Mouse (Mus musculus): ENCODE results near the gene Fbxw5. TPM values are rescaled to one million over a fixed set of nuclear protein-coding genes. Genes with fewer than 3 reads are reported as not detected.

Fbxw5 gene
- polyA plus RNA-seq (2017; shearing (Covaris generic)), result 10 to 100 TPM; 49.1 to 88.0 (median 76.8) TPM

DNA sequence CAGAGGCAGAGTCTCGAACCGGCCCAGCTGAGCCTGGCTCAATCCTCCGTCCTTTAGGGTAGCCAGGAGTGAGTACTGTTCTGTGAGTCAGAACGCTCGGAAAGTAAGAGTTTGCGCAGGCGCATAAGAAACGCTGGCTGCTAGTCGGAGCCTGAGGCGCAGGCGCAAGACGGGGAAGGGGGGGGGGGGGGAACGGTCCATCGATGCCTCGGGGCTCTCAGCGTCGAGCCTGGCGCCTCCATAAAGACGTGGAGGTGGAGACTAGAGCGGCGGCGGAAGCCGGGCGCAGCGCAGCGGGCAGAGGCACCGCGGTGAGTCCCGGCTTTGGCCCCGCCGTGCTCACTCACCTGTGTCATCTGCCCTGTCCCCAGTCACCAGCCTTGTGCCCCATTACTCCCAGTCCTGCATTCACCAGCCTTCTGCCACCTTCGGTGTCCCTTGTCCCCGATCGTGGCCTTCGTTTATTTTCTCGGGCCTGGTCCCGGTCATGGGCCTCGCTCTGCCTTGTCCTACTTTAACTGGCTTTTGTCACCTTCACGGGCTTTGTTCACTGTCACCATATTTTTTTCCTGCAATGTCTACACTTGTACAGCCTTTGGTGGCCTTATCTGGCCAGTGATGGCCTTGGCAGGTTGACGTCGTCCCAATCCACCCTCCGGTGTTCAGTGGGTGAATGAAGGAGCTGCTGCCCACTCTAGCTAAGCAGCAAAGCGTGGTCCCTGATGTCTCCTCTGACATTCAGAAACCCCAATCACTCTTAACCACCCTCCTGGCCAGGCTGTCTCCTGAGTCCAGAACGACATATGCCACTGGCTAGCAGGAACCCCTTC, at the start of gene Fbxw5:
Gene Fbxw5, plus strand, starts transcription at position 175 of the 830 bp plus-strand sequence.
- ATAC-seq, result peak; percentile 91

DNA sequence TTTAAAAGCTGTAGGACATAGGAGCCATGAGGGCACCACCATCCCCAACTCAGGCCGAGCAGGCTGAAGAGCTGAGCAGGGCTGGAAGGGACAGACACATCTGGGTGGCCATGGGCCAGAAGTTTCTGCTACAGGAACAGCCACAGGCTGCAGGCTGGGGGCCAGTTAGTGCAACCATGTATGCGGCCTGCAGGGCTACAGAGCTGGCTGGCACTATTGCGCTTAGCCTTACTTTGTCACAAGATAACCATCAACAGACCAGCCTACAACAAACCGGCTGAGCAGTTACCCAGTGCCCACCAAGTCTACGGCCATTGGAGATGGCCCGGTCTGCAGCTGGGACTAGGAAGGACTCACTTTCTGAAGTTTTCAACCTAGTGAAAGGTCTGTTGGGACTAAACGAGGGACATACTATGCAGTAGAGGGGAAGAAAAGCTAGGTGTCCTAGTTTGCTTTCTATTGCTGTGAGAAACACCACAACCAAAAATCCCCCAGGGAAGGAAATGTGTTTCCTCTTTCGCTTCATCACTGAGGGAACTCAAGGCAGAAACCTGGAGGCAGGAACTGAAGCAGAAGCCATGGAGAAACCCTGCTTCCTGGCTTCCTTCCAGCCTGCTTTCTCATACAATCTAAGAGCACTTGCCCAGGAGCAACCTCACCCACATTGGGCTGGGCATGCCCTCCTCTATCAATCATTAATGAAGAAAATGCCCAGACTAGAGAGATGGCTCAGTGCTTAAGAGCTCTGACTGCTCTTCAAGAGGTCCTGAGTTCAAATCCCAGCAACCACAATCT, 49.5 kb upstream of the Fbxw5 start:
- no peak for ATAC-seq

DNA sequence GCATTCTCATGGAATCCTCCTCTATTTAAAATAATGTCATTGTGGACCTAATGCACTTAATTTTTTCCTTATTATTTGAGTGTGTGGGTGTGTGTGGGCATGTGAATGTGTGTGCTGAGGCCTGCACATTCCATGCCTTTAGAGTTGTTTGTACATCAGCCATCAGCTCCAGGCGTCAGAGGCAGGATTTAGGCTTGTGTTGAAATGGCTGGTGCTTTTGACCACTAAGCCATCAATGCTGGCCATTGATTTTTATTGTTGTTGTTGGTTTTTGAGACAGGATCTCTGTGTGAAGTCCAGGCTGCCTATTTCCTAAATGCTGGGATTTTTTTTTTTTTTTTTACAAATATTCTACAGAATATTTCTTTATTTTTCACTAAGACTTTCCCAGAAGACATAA, 47.6 kb upstream of the Fbxw5 start:
- ATAC-seq, result no peak

DNA sequence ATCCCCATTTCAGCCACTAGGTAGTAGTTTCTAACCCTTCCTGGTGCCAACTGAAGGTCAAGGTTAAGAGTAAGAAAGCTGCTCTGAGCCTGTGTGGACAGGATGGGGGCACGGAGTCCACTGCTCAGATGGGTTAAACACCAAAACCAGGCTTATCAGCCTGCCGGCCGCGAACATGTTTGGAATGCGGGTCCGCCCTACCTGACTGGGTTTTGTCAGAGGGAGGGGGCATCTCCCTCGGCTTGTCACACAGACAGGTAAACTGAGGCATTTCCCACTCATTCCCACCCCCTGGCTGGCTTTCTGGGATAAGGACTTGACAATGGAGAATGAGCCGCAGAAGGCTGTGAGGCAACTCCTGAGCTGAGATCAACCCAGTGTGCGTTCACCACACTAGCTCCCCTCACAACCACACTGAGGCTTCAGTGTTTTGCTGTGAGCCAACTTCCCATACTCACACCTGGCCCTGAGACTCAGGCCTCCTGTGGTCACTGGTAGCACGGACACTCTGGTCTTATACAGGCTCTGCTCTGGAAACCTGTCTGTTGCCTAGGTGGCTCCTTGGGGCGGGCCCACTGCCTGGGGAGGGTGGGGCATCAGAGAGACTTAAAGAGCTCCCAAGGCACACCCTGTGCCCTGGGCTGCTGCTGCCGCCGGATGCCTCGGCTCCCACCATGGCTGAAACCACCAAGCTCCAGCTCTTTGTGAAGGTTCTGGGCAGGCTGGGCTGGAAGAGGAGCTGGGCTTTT, 44.2 kb upstream of the Fbxw5 start, which contains the start of gene Clic3:
Gene Clic3, plus strand, starts transcription at position 634 of the 749 bp plus-strand sequence.
- ATAC-seq, result no peak

DNA sequence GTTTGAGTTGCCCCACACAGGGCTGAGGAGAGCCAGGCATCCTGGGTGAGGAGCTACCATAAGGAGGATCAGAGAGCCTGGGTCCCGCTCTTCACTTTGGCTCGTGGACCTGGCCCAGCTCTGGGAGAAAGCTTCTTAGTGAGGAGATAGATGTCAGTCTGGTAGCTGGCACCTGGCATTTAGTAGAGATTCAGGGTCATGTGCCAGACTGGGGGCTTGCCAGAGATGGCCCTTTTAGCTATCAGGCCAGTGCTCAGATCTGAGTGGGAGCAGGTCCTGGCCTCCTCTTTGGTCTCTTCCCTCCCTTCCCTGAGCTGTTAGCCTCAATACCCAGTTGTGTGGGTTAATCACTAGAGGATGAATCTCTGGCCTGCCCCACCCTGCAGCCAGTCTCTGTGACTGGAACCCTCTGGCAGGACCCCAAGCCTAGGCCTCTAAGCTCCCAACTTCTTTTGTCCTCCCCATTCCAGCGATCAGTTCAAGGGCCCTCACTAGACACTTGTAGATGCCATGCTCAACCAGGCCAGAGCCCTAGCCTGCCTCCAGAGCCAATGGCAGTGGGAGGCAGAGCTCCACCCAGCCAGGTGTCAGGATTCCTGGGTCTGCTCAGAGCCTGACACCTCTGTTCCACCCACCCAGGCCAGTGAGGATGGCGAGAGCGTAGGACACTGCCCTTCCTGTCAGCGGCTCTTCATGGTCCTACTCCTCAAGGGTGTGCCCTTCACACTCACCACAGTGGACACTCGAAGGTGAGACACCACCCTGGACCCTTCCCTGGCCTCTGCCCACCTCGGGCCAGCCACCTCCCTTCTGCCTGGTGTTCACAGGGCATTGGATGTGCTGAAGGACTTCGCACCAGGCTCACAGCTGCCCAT, 43.3 kb upstream of the Fbxw5 start:
- no peak for ATAC-seq

DNA sequence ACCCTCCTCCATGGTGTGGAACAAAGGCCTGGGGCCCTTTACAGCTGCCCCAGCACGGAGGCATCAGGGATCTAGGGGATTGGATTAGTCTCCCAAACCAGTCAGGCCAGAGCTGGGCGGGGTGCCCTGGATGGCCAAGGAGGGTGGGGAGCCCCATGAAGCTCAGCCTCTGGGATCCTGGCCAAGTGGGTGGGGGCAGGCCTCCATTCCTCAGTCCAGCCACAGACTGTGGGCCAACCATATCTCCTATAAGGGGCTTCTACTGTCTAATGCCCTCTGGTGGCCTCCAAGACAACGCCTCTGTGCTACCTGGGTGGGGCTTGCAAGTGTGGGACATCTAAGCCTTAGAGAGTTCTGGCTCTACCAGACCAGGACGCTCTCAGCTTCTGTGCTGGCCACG, 41.6 kb upstream of the Fbxw5 start:
- no peak for ATAC-seq

DNA sequence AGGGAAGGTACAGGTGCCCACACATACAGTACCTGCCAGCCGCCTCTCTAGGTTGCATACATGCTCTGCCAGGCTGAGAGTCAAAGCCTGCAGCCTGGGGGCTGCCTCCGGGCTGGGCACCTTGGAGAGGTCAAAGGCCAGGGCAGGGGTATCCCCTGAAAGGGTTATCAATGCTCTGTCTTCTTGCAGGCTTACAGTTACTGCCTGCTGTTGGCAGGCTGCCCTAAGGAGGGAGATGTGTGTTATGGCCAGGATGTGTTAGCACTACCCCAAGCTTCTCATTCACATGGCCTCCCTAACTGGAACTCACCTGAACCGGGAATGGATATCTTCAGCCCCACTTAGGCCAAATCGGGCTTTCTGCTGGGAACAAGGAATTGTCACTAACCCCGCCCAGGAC, 40.4 kb upstream of the Fbxw5 start:
- no peak for ATAC-seq

DNA sequence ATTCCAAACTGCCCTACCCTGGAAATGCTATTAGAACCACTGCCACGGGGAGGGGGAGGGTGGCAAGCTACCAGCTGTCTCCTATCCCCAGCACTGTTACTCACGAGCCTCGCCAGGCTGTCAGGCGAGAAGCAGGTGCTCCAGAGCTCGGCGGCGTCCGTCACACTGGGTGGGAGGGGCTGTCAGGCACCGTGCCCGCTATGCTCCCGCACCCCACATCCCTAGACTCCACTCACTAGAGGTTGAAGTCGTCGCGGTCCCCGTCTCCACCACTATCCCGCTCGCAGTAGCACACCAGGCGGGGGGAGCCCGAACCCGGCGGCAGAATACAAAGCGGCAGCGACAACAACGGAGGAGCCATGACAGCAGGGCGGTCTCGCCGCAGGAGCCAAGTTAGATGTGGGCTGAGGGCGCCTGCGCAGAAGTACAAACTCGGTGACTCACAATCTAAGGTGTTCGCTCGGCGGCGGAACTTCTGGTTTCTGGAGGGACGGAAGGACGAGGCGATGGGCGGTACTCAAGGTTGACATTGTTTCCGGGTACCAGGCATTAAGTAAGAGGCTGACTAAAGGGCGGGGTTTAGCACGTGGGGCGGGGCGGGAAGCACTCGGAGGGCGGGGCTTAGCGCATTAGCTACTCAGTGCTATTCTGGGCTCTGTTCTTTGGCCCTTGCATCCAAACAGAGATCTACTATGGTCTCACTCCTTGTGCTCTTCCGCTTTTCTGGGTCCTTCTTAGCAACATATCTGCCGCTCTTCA, 39.8 kb upstream of the Fbxw5 start, which contains the start of gene Paxx:
Gene Paxx, minus strand, starts transcription at position 544 of the 759 bp plus-strand sequence.
- peak; percentile 88 for ATAC-seq

DNA sequence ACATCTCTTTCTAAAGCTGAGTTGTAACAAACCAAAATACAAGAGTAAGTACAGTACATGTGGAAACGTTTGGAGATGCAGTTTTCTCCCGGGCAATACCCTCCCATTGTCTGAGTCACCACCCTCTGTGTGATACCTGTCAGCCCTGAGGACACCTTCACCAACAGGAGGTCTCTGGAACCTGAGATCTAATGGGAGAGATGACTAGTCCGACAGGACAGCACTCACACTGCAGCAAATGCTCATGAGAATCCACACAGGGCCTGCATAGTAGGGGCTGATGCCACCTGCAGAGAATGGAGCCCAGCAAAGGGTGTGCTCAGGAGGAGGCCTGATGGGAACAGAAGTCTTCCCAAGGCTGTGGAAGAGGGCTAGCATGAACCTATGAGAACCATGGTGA, 39.1 kb upstream of the Fbxw5 start:
- ATAC-seq, result no peak

DNA sequence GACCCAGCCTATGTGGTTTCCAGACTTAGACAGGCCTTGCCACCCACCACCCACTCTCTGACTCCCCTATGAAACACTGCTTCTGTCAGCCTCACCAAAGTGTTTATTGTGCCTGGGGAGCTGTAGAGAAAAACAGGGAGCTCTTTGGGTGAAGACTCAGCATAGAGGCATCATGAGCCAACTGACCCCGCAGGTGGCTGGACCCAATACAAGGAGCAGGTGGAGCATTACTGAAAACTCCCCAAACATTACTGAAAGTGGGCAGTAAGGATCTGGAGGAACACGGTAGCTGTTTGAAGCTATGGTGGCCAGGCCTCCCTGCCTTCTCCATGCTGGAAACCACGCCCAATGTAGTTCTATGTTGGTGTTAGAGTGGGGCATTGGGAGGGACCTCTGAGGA, 36.9 kb upstream of the Fbxw5 start:
- no peak for ATAC-seq

DNA sequence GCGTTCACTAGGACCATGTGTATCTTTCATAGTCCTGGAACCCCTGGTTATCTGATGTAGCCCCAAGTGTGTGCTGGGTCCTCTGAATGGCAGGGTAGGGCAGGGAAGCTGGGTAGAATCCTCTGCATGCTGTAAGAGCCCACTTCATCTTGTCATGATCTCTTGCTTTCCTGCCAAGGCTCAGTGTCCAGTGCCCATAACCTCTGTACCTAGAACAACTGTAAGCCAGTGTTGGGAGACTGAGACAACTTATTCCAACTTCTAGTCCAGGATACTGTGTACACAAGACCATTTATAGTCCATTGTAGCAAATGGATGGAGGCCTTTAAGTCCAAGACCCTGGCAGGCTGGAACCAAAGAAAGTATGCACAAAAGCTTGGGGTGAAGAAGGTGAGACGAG, 35.3 kb upstream of the Fbxw5 start:
- ATAC-seq, result no peak

DNA sequence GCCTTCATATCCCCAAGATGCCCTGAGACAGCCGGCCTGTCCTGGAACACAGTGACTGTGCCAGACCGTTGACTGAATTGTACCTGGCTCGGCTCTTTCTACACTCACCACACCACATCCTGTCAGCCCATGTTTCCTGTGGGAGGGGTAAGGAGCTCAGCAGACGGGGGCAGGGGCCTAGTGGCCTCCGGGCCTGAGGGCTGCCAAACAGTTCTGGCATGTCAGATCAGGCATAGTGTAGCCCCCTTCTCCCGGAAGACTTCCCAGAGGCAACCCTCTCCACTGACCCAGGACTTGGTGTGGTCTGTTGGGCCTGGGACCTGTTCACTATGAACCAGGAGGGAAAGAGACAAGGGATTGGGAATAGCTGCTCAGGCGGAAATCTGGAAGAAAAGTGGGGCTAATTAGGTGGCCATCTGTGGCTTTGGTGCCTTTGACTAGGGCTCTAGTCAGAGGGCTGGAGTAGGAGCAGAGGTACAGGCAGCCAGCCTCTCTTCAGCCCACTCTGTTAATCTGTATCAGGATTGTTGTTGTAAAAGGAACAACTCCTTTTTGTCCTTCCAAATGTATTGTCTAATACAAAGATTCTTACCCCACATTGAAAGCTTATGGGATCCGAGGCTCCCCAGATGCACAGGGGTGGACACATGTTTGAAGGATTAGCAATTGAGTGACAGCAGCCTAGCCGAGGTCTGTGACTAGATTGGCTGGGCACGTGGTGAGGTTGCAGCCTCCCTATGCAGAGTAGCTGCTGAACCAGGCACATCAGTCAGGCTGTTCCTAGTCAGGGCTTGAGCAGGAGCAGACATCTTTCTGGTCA, 34.5 kb upstream of the Fbxw5 start:
- peak; percentile 87 for ATAC-seq

DNA sequence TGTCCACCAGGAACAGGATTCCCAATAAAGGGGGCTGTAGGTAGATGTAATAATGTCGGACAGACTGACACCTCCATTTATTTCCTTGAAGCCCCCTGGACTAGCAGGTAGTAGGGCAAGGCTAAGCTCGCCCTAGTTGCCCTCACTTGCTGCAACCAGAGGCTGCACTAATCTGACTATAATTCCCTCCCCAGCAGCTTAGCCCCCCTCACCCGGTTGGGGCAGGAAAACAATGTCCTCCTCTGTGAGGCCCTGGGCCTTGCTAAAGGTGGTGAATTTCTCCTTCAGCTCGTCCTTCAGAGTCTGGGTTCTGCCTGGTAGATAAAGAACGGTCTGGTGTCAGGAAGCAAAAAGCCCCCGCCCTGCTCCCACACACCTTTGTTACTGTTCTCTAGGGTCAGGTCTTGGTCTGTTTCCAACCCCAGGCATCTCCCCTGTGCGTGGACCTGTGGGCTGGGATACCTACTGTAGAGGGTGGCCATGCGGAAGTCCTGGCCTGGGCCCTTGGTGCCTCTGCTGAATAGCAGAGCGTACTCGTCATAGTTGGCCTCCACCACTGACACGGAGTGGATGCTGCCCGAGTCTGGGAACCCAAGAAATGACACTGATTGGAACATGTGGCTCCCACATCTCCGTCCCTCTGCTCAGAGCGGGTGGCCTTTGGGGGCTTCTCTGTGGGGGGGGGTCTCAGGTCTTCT, 32.8 kb upstream of the Fbxw5 start:
- no peak for ATAC-seq

DNA sequence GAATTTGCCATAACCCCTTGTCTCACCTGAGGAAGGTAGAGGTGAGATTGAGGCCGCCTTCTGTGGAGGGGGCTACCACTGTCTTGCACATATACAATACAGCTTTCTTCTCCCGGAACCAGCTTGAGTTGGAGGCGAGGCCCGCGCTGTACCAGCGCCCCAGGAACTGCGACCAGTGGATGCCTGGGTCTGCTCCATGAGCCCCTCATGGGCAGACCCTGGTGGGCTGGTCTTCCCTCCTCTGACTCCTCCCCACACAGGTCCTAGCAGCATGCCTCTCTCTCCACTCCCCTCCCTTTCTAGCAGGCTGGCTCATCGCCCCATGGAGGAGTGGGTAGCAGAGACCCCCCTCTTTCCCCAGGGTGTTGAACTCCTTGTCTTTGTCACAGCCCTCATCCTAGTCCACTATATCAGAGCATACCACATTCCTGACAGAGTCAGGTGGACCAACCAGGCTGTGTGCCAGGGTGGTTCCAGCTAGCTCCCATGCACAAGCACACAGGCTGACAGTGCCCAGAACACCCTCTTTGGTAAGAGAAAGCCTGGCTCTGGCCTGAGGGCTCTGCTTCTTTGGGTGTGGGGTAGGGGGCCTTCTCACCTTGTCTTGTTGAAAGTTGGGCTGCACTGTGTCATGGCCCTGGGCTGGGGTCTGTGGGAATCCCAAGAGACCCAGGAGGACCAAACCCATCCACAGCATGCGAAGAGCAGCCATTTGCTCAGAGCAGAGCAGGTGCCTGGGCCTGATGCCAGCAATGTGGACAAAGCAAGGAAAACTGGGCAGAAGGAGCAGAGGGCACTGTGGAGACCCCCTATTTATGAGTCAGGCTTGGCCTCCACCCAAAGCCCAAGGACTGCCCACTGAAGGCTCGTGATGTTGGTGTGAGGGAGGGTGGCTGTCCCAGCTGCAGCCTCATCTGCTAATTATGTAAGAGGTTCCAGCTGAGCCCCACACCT, 31.3 kb upstream of the Fbxw5 start:
- no peak for ATAC-seq

DNA sequence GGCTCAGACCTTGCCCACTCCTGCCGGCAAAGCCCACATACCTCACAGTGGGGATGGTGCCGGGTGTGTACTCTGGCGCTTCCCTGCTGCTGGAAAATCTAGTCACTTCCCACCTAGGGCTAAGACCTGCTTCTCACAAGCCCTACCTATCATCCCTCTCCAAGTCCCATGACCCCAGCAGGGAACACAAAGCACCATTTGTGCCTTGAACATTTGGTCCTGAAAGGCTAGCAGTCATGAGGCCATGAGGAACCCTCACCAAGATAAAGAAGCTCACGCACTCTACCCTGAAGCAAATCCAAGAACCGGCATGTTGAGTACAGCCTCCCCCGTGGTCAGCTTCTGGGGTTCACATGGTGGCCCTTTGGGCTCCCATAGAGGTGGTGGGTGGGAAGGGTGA, 30.6 kb upstream of the Fbxw5 start, which contains the start of gene Ptgds:
Gene Ptgds, minus strand, starts transcription at position 78 of the 400 bp plus-strand sequence.
- ATAC-seq, result no peak

DNA sequence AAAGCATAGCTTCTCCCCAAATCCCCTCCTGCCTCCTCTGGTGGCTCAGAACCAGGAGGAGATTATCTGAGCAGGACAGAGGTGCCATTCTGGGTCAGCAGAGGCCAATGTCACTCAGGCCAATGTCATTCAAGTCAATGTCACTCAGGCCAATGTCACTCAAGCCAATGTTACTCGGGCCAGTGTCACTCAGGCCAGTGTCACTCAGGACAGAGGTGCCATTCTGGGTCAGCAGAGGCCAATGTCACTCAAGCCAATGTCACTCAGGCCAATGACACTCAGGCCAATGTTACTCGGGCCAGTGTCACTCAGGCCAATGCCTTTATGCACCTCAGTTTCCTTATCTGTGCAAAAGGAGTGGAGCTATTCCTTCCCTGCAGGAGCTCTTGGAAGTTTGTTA, 28.0 kb upstream of the Fbxw5 start:
- no peak for ATAC-seq

DNA sequence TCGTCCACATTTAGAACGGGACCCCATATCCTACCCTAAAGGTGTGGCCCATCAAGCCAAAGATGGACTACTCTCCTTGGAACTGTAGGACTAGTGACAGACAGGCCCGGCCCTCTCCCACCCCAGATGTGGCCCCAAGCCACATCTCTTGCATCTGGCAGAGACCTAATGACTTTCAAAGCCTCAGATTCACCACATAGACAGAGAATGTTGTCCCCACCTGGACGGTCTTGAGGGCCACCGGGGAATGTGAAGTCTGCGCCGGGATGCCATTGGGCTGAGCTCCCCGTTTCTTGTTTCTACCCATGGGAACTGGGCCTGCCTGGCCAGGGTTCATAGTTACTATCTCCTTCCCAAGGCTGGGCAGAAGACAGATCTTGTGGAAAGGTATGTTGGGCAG, 23.0 kb upstream of the Fbxw5 start:
- no peak for ATAC-seq

DNA sequence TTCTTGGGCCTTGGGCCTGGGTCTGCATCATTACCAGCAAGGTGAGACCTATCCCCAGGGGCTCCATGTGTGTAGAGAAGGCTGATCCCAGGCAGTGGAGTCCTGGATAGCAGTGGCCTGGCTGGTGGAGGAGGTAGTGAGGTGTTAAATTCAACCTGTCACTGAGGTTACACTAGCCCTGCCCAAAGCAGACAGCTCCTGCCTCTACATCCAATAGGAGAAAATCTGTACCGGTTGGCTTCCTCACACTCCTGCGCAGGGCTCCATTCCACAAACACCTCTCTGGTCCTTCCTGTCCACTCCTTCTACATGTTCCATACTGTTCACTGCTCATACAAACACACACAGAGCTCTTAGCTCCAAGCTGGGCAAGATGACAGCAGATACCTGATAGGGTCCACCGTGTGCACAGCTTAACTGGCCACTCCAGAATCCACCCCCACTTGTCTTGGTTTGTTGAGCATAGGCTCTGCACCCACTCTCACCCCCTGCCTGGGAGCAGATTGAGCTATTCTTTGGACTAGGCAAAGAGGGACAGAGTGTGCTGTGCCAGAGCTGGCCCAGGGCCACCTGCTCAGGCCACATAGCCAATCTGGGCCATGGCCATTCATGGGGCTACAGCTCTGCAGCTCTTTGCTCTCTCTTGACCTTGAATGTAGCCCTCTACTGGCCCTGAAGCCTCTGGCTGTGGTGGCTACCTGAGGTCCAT, 22.4 kb upstream of the Fbxw5 start:
- no peak for ATAC-seq
